Mouse (Mus musculus): ENCODE results near the gene Tmem182.

The Tmem182 gene

GRCm38 (mm10) chr1:40805351-40805750, at the start of gene Tmem182:
Gene Tmem182 (plus strand): TSS chr1:40805601.
- peak; percentile 50 for DNase-seq

GRCm38 (mm10) chr1:40759751-40760445, 45.5 kb upstream of the Tmem182 start:
- peak; percentile 51 for DNase-seq

- no peak for DNase-seq
Observed at GRCm38 (mm10) chr1:40764042-40764441, 41.4 kb upstream of the Tmem182 start.

GRCm38 (mm10) chr1:40764701-40765275, 40.6 kb upstream of the Tmem182 start:
- DNase-seq, result no peak

GRCm38 (mm10) chr1:40765521-40765920, 39.9 kb upstream of the Tmem182 start:
- no peak for DNase-seq

- DNase-seq, result no peak
Observed at GRCm38 (mm10) chr1:40767588-40767987, 37.8 kb upstream of the Tmem182 start.

- peak; percentile 76 for DNase-seq
Observed at GRCm38 (mm10) chr1:40768606-40769005, 36.8 kb upstream of the Tmem182 start.

- peak; percentile 71 for DNase-seq
Observed at GRCm38 (mm10) chr1:40769331-40769894, 36.0 kb upstream of the Tmem182 start.

- no peak for DNase-seq
Observed at GRCm38 (mm10) chr1:40771196-40771970, 34.0 kb upstream of the Tmem182 start.

- no peak for DNase-seq
Observed at GRCm38 (mm10) chr1:40773234-40773633, 32.2 kb upstream of the Tmem182 start.

GRCm38 (mm10) chr1:40774040-40774439, 31.4 kb upstream of the Tmem182 start:
- DNase-seq, result no peak

GRCm38 (mm10) chr1:40776102-40776501, 29.3 kb upstream of the Tmem182 start:
- no peak for DNase-seq

GRCm38 (mm10) chr1:40776763-40777162, 28.6 kb upstream of the Tmem182 start:
- no peak for DNase-seq

GRCm38 (mm10) chr1:40783450-40783849, 22.0 kb upstream of the Tmem182 start:
- no peak for DNase-seq

- DNase-seq, result no peak
Observed at GRCm38 (mm10) chr1:40784306-40784705, 21.1 kb upstream of the Tmem182 start.

GRCm38 (mm10) chr1:40785876-40786445, 19.4 kb upstream of the Tmem182 start:
- DNase-seq, result peak; percentile 30

- no peak for DNase-seq
Observed at GRCm38 (mm10) chr1:40788956-40789355, 16.4 kb upstream of the Tmem182 start.

GRCm38 (mm10) chr1:40789666-40790233, 15.7 kb upstream of the Tmem182 start:
- peak; percentile 15 for DNase-seq

GRCm38 (mm10) chr1:40790324-40791141, 14.9 kb upstream of the Tmem182 start, which contains the start of gene Mfsd9:
Gene Mfsd9 (minus strand): TSS chr1:40790687.
- DNase-seq, result peak; percentile 96

- no peak for DNase-seq
Observed at GRCm38 (mm10) chr1:40795508-40795907, 9.9 kb upstream of the Tmem182 start.

GRCm38 (mm10) chr1:40797348-40797747, 8.1 kb upstream of the Tmem182 start:
- DNase-seq, result peak; percentile 78

- no peak for DNase-seq
Observed at GRCm38 (mm10) chr1:40799121-40799520, 6.3 kb upstream of the Tmem182 start.
